Comparison of ENCODE assay signal across 8 mouse cellular contexts in the genomic region with DNA sequence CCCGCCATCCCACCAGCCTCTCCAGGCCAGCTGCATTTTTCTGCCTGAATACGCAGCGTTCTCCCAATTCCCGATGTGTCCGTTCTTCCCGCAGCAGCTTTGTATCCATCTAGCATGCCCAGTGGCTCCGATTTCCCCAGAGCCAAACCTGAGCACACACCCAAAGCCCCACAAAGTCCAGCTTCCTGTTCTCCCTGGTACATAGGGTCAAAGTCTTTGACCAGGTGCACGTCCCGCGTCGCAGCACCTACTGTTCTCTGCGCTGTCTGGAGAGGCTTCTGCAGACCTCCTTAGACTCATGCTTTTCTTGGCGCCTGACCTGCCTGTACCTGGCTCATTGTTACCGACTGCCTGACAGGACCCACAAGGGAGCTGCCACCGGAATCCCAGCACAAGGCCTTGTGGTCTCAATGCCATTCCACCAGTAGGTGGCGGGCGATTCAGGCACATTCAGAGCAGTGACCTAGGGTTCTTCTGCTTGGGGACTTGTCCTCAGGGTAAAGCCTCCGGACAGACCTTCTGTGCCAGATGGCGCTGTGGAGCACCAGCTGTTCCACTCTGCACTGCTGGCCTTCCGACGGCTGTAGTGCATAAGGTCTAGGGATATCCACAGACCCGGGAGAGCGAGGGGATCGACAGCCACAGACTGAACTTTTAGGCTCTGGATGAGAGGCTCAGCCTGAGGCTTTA. TPM values are rescaled to one million over a fixed set of nuclear protein-coding genes. Genes with fewer than 3 reads are reported as not detected.
DNase-seq lines count a peak whose midpoint lies in the region; ATAC-seq and TF ChIP-seq lines count a peak whose summit lies in the region.

No protein-coding gene starts in this region.

- peaks cover 9% of the 10 kb centered on the region for H3K4me1 ChIP-seq in bone marrow macrophage, adult 2 months (ENCODE audit: control insufficient read depth, insufficient read depth, low read length)
- peaks cover 14% of the 10 kb centered on the region for H3K4me1 ChIP-seq in embryonic facial prominence, embryonic 15.5 days
- H3K4me1 ChIP-seq in heart, embryonic 10.5 days: peaks cover 31% of the 10 kb centered on the region
- peaks cover 7% of the 10 kb centered on the region for H3K4me1 ChIP-seq in kidney, embryonic 14.5 days (ENCODE audit: control insufficient read depth, insufficient read depth, low read length)
- H3K4me1 ChIP-seq in limb, embryonic 14.5 days (ENCODE audit: control insufficient read depth, insufficient read depth, low read length): peaks cover 8% of the 10 kb centered on the region
- H3K4me1 ChIP-seq in midbrain, postnatal 0 days (ENCODE audit: insufficient read depth, low read length): no peaks in the 10 kb centered on the region

- peak; percentile 90 to 92 for DNase-seq in B cell, adult 2 months
- DNase-seq in heart, embryonic 10.5 days (ENCODE audit: low spot score): peak; percentile 97
- DNase-seq in limb, embryonic 14.5 days (ENCODE audit: low spot score): peak; percentile 90
- DNase-seq in midbrain, postnatal 0 days (ENCODE audit: low spot score): peak; percentile 94
- peak; percentile 77 to 93 for DNase-seq in spleen, postnatal 10 days (ENCODE audit: low spot score in 2 of 2)

- H3K9me3 ChIP-seq in embryonic facial prominence, embryonic 15.5 days (replicated peaks): no peaks in the 10 kb centered on the region
- H3K9me3 ChIP-seq in heart, embryonic 10.5 days: no peaks in the 10 kb centered on the region
- H3K9me3 ChIP-seq in kidney, embryonic 14.5 days (ENCODE audit: control insufficient read depth, low read length): no peaks in the 10 kb centered on the region
- H3K9me3 ChIP-seq in limb, embryonic 14.5 days (ENCODE audit: control insufficient read depth, low read length): no peaks in the 10 kb centered on the region
- no peaks in the 10 kb centered on the region for H3K9me3 ChIP-seq in midbrain, postnatal 0 days (ENCODE audit: low read length)

- no peaks in the 10 kb centered on the region for H3K27me3 ChIP-seq in embryonic facial prominence, embryonic 15.5 days
- 0 out of 2 replicates have a peak, but pooled peaks cover 12% of the 10 kb centered on the region for H3K27me3 ChIP-seq in heart, embryonic 10.5 days (ENCODE audit: insufficient read depth, poor library complexity, severe bottlenecking)
- H3K27me3 ChIP-seq in kidney, embryonic 14.5 days (ENCODE audit: control insufficient read depth, insufficient read depth, low read length): no peaks in the 10 kb centered on the region
- no peaks in the 10 kb centered on the region for H3K27me3 ChIP-seq in limb, embryonic 14.5 days (ENCODE audit: control insufficient read depth, insufficient read depth, low read length)
- H3K27me3 ChIP-seq in midbrain, postnatal 0 days (ENCODE audit: insufficient read depth, low read length): no peaks in the 10 kb centered on the region

- WGBS in embryonic facial prominence, embryonic 15.5 days: 18% methylated on average over 24 of the region's 24 CpGs
- WGBS in heart, embryonic 10.5 days: 14% methylated on average over 24 of the region's 24 CpGs
- 19% methylated on average over 24 of the region's 24 CpGs for WGBS in kidney, embryonic 14.5 days
- WGBS in limb, embryonic 14.5 days: 19% methylated on average over 24 of the region's 24 CpGs
- 13% methylated on average over 24 of the region's 24 CpGs for WGBS in midbrain, postnatal 0 days

- no peak for TF ChIP-seq POLR2A in bone marrow macrophage, adult 2 months (IDR thresholded peaks at IDR 0.05; ENCODE audit: borderline replicate concordance, low read depth, low read length)
- TF ChIP-seq POLR2A in limb, embryonic 14.5 days (IDR thresholded peaks at IDR 0.05; ENCODE audit: borderline replicate concordance, extremely low read depth, insufficient read depth, insufficient read length): no peak

- no peak overlapping the region for H3K4me3 ChIP-seq in bone marrow macrophage, adult 2 months (ENCODE audit: insufficient read depth, low read length)
- H3K4me3 ChIP-seq in embryonic facial prominence, embryonic 15.5 days (replicated peaks): no peak overlapping the region
- peak overlapping the region; percentile 30; the same call in 1 of the 2 replicates for H3K4me3 ChIP-seq in heart, embryonic 10.5 days
- H3K4me3 ChIP-seq in kidney, embryonic 14.5 days (ENCODE audit: low read length): no peak overlapping the region
- no peak overlapping the region for H3K4me3 ChIP-seq in limb, embryonic 14.5 days (replicated peaks; ENCODE audit: low read length)
- no peak overlapping the region for H3K4me3 ChIP-seq in midbrain, postnatal 0 days (ENCODE audit: low read depth, low read length)

- no peak overlapping the region for H3K9ac ChIP-seq in embryonic facial prominence, embryonic 15.5 days
- H3K9ac ChIP-seq in kidney, embryonic 14.5 days (ENCODE audit: low read depth, low read length): peak overlapping the region; percentile 31; the same call in 1 of the 2 replicates
- H3K9ac ChIP-seq in limb, embryonic 14.5 days (ENCODE audit: low read depth, low read length, severe bottlenecking): no peak overlapping the region
- no peak overlapping the region for H3K9ac ChIP-seq in midbrain, postnatal 0 days (replicated peaks; ENCODE audit: low read length, poor library complexity, severe bottlenecking)

- peaks cover 15% of the 10 kb centered on the region; the same call in 1 of the 2 replicates for H3K36me3 ChIP-seq in embryonic facial prominence, embryonic 15.5 days
- peaks cover 10% of the 10 kb centered on the region; the same call in 1 of the 2 replicates for H3K36me3 ChIP-seq in heart, embryonic 10.5 days
- peaks cover under 1% of the 10 kb centered on the region; the same call in 1 of the 2 replicates for H3K36me3 ChIP-seq in kidney, embryonic 14.5 days (ENCODE audit: control insufficient read depth, insufficient read depth, low read length)
- peaks cover 8% of the 10 kb centered on the region; the same call in 1 of the 2 replicates for H3K36me3 ChIP-seq in limb, embryonic 14.5 days (ENCODE audit: control insufficient read depth, insufficient read depth, low read length)
- peaks cover 23% of the 10 kb centered on the region for H3K36me3 ChIP-seq in midbrain, postnatal 0 days (ENCODE audit: insufficient read depth, low read length)

- TF ChIP-seq CTCF in bone marrow macrophage, adult 2 months (IDR thresholded peaks at IDR 0.05; ENCODE audit: low read depth, low read length): peak; percentile 95
- TF ChIP-seq CTCF in midbrain, postnatal 0 days (IDR thresholded peaks at IDR 0.05): peak; percentile 96

- ATAC-seq in embryonic facial prominence, embryonic 15.5 days (ENCODE audit: insufficient number of reproducible peaks, low FRiP score, low TSS enrichment, low read depth): peak; percentile 69; the same call in 1 of the 2 replicates
- peak; percentile 90 for ATAC-seq in kidney, embryonic 14.5 days (ENCODE audit: low FRiP score, low TSS enrichment)
- peak; percentile 80 for ATAC-seq in limb, embryonic 14.5 days (ENCODE audit: low FRiP score, low read depth)
- peak; percentile 60 for ATAC-seq in midbrain, postnatal 0 days (ENCODE audit: low FRiP score)

- H3K4me2 ChIP-seq in embryonic facial prominence, embryonic 15.5 days (replicated peaks): no peak overlapping the region
- peak overlapping the region; percentile 15; the same call in 1 of the 2 replicates for H3K4me2 ChIP-seq in kidney, embryonic 14.5 days (replicated peaks; ENCODE audit: low read depth, low read length)
- H3K4me2 ChIP-seq in limb, embryonic 14.5 days (replicated peaks; ENCODE audit: low read depth, low read length, severe bottlenecking): peak overlapping the region; percentile 23; the same call in 1 of the 2 replicates
- no peak overlapping the region for H3K4me2 ChIP-seq in midbrain, postnatal 0 days (ENCODE audit: low read depth, low read length, poor library complexity, severe bottlenecking)

- no peak overlapping the region for H3K27ac ChIP-seq in bone marrow macrophage, adult 2 months (ENCODE audit: insufficient read depth, low read depth, low read length)
- H3K27ac ChIP-seq in embryonic facial prominence, embryonic 15.5 days (replicated peaks): no peak overlapping the region
- peak overlapping the region; percentile 30; the same call in 1 of the 2 replicates for H3K27ac ChIP-seq in heart, embryonic 10.5 days
- H3K27ac ChIP-seq in kidney, embryonic 14.5 days (ENCODE audit: low read depth, low read length): no peak overlapping the region
- H3K27ac ChIP-seq in limb, embryonic 14.5 days (replicated peaks; ENCODE audit: low read depth, low read length): no peak overlapping the region
- H3K27ac ChIP-seq in midbrain, postnatal 0 days (ENCODE audit: low read depth, low read length): no peak overlapping the region

RNA-seq across cellular contexts. Expression of gene Tob2, which starts 27.3 kb away (rescaled TPM):
- polyA plus RNA-seq in bone marrow macrophage, adult 2 months (2012; ENCODE audit: insufficient read depth, insufficient read length, missing spikeins): 35.4 and 35.8 TPM in 2 replicates
- 31.4 and 33.8 TPM in 2 replicates for polyA plus RNA-seq in embryonic facial prominence, embryonic 15.5 days (2015; fragmentation: Nextera tagmentation; extraction: Ambion mirVana)
- 13.0 and 15.6 TPM in 2 replicates for polyA plus RNA-seq in heart, embryonic 10.5 days (2016; fragmentation: Nextera tagmentation; extraction: Ambion mirVana)
- polyA plus RNA-seq in kidney, embryonic 14.5 days (2014; fragmentation: Nextera tagmentation; extraction: Ambion mirVana): 19.4 and 24.1 TPM in 2 replicates
- polyA plus RNA-seq in limb, embryonic 14.5 days (2012; rRNA removed): 23.7 and 28.1 TPM in 2 replicates
- 23.4 and 24.7 TPM in 2 replicates for polyA plus RNA-seq in limb, embryonic 14.5 days (2014; fragmentation: Nextera tagmentation; extraction: Ambion mirVana)
- total RNA-seq in midbrain, postnatal 0 days (2014; rRNA removed): 10.9 and 15.4 TPM in 2 replicates
- 12.2 and 14.2 TPM in 2 replicates for polyA plus RNA-seq in midbrain, postnatal 0 days (2015; fragmentation: Nextera tagmentation; extraction: Ambion mirVana)

RNA-seq across cellular contexts. Expression of gene Tef, which starts 29.1 kb away (rescaled TPM):
- 69.3 and 74.1 TPM in 2 replicates for polyA plus RNA-seq in bone marrow macrophage, adult 2 months (2012; ENCODE audit: insufficient read depth, insufficient read length, missing spikeins)
- 31.1 and 32.3 TPM in 2 replicates for polyA plus RNA-seq in embryonic facial prominence, embryonic 15.5 days (2015; fragmentation: Nextera tagmentation; extraction: Ambion mirVana)
- polyA plus RNA-seq in heart, embryonic 10.5 days (2016; fragmentation: Nextera tagmentation; extraction: Ambion mirVana): 17.3 and 20.2 TPM in 2 replicates
- polyA plus RNA-seq in kidney, embryonic 14.5 days (2014; fragmentation: Nextera tagmentation; extraction: Ambion mirVana): 16.1 and 19.2 TPM in 2 replicates
- polyA plus RNA-seq in limb, embryonic 14.5 days (2012; rRNA removed): 45.7 and 49.2 TPM in 2 replicates
- 25.5 and 29.3 TPM in 2 replicates for polyA plus RNA-seq in limb, embryonic 14.5 days (2014; fragmentation: Nextera tagmentation; extraction: Ambion mirVana)
- total RNA-seq in midbrain, postnatal 0 days (2014; rRNA removed): 60.1 and 60.6 TPM in 2 replicates
- 23.6 and 25.4 TPM in 2 replicates for polyA plus RNA-seq in midbrain, postnatal 0 days (2015; fragmentation: Nextera tagmentation; extraction: Ambion mirVana)

RNA-seq across cellular contexts. Expression of gene Phf5a, which starts 40.4 kb away (rescaled TPM):
- 45.5 and 51.6 TPM in 2 replicates for polyA plus RNA-seq in bone marrow macrophage, adult 2 months (2012; ENCODE audit: insufficient read depth, insufficient read length, missing spikeins)
- polyA plus RNA-seq in embryonic facial prominence, embryonic 15.5 days (2015; fragmentation: Nextera tagmentation; extraction: Ambion mirVana): 133 and 145 TPM in 2 replicates
- 154 and 200 TPM in 2 replicates for polyA plus RNA-seq in heart, embryonic 10.5 days (2016; fragmentation: Nextera tagmentation; extraction: Ambion mirVana)
- polyA plus RNA-seq in kidney, embryonic 14.5 days (2014; fragmentation: Nextera tagmentation; extraction: Ambion mirVana): 192 and 223 TPM in 2 replicates
- 91.7 and 96.8 TPM in 2 replicates for polyA plus RNA-seq in limb, embryonic 14.5 days (2012; rRNA removed)
- 159 and 163 TPM in 2 replicates for polyA plus RNA-seq in limb, embryonic 14.5 days (2014; fragmentation: Nextera tagmentation; extraction: Ambion mirVana)
- 31.8 and 34.1 TPM in 2 replicates for total RNA-seq in midbrain, postnatal 0 days (2014; rRNA removed)
- 107 and 118 TPM in 2 replicates for polyA plus RNA-seq in midbrain, postnatal 0 days (2015; fragmentation: Nextera tagmentation; extraction: Ambion mirVana)

RNA-seq across cellular contexts. Expression of gene Aco2, which starts 40.8 kb away (rescaled TPM):
- polyA plus RNA-seq in bone marrow macrophage, adult 2 months (2012; ENCODE audit: insufficient read depth, insufficient read length, missing spikeins): 79.8 and 97.0 TPM in 2 replicates
- 156 and 164 TPM in 2 replicates for polyA plus RNA-seq in embryonic facial prominence, embryonic 15.5 days (2015; fragmentation: Nextera tagmentation; extraction: Ambion mirVana)
- polyA plus RNA-seq in heart, embryonic 10.5 days (2016; fragmentation: Nextera tagmentation; extraction: Ambion mirVana): 320 and 472 TPM in 2 replicates
- 123 and 191 TPM in 2 replicates for polyA plus RNA-seq in kidney, embryonic 14.5 days (2014; fragmentation: Nextera tagmentation; extraction: Ambion mirVana)
- polyA plus RNA-seq in limb, embryonic 14.5 days (2012; rRNA removed): 158 and 183 TPM in 2 replicates
- polyA plus RNA-seq in limb, embryonic 14.5 days (2014; fragmentation: Nextera tagmentation; extraction: Ambion mirVana): 127 and 134 TPM in 2 replicates
- 380 and 412 TPM in 2 replicates for total RNA-seq in midbrain, postnatal 0 days (2014; rRNA removed)
- 257 and 279 TPM in 2 replicates for polyA plus RNA-seq in midbrain, postnatal 0 days (2015; fragmentation: Nextera tagmentation; extraction: Ambion mirVana)

Comparison
In these comparisons a context has a peak if more than half of its experiments do, and no peak if none do; other contexts are left out.
1. H3K4me2 ChIP-seq: peak in kidney, embryonic 14.5 days (single experiment) and limb, embryonic 14.5 days (single experiment); none in embryonic facial prominence, embryonic 15.5 days (single experiment) and midbrain, postnatal 0 days (single experiment).
2. Peak in every context shown above with its lines, with median percentiles within 50 percentile points of each other: DNase-seq and ATAC-seq.